Comparison of ENCODE assay signal across 15 mouse cellular contexts in genomic region chr2:35884296-35884695, GRCm38 (mm10).
DNase-seq lines count a peak whose midpoint lies in the region; ATAC-seq lines count a peak whose summit lies in the region.
"Had no signal": no experiment of that assay in that cellular context is flagged by ENCODE, and none has a peak within 500 bp of the region (broad histone marks: within the 10 kb centered on the region; RNA-seq: fewer than 3 reads in every experiment).

No protein-coding gene starts in this region.

- no peaks in the 10 kb centered on the region for H3K9me3 ChIP-seq in kidney, embryonic 15.5 days (replicated peaks)
- no peaks in the 10 kb centered on the region for H3K9me3 ChIP-seq in embryonic facial prominence, embryonic 10.5 days
- no peaks in the 10 kb centered on the region for H3K9me3 ChIP-seq in heart, embryonic 12.5 days (replicated peaks)
- H3K9me3 ChIP-seq: forebrain, embryonic 15.5 days; G1E had no signal

- no peaks in the 10 kb centered on the region for H3K36me3 ChIP-seq in kidney, embryonic 15.5 days
- no peaks in the 10 kb centered on the region for H3K36me3 ChIP-seq in embryonic facial prominence, embryonic 10.5 days (replicated peaks)
- H3K36me3 ChIP-seq in heart, embryonic 12.5 days = no peaks in the 10 kb centered on the region
- H3K36me3 ChIP-seq: forebrain, embryonic 15.5 days; G1E had no signal

- H3K27ac ChIP-seq in kidney, embryonic 15.5 days = no peak overlapping the region
- no peak overlapping the region for H3K27ac ChIP-seq in embryonic facial prominence, embryonic 10.5 days (replicated peaks)
- H3K27ac ChIP-seq in heart, embryonic 12.5 days (ENCODE audit: poor library complexity, severe bottlenecking) = no peak overlapping the region
- H3K27ac ChIP-seq: forebrain, embryonic 15.5 days had no signal

- no peak overlapping the region for H3K4me2 ChIP-seq in kidney, embryonic 15.5 days
- no peak overlapping the region for H3K4me2 ChIP-seq in heart, embryonic 12.5 days
- H3K4me2 ChIP-seq: forebrain, embryonic 15.5 days; heart, embryonic 11.5 days had no signal

- H3K4me3 ChIP-seq in kidney, embryonic 15.5 days (replicated peaks) = no peak overlapping the region
- H3K4me3 ChIP-seq in embryonic facial prominence, embryonic 10.5 days = no peak overlapping the region
- no peak overlapping the region for H3K4me3 ChIP-seq in heart, embryonic 12.5 days
- H3K4me3 ChIP-seq: forebrain, embryonic 15.5 days had no signal

- peaks cover 18% of the 10 kb centered on the region; the same call in 1 of the 2 replicates for H3K4me1 ChIP-seq in kidney, embryonic 15.5 days
- peaks cover 32% of the 10 kb centered on the region for H3K4me1 ChIP-seq in embryonic facial prominence, embryonic 10.5 days
- H3K4me1 ChIP-seq in heart, embryonic 12.5 days (replicated peaks) = peaks cover 32% of the 10 kb centered on the region

- H3K27me3 ChIP-seq in kidney, embryonic 15.5 days = peaks cover 7% of the 10 kb centered on the region; the same call in 1 of the 2 replicates
- H3K27me3 ChIP-seq in embryonic facial prominence, embryonic 10.5 days (replicated peaks; ENCODE audit: low read depth, poor library complexity, severe bottlenecking) = peaks cover 24% of the 10 kb centered on the region
- peaks cover 6% of the 10 kb centered on the region for H3K27me3 ChIP-seq in heart, embryonic 12.5 days (replicated peaks)
- H3K27me3 ChIP-seq: forebrain, embryonic 15.5 days had no signal

- DNase-seq in kidney, adult 11 months = peak; percentile 40
- DNase-seq in embryonic facial prominence, embryonic 10.5 days (ENCODE audit: low spot score) = peak; percentile 17
- DNase-seq in kidney, postnatal 14 days = peak; percentile 28
- DNase-seq in lung, postnatal 36 days = peak; percentile 67
- no peak for DNase-seq in layer of hippocampus, adult 8-10 months (ENCODE audit: low spot score in 2 of 2)
- DNase-seq in ovary, adult 18-20 months (ENCODE audit: low spot score) = no peak
- DNase-seq: adrenal gland, adult 8-10 months; cerebellum, adult 2 months; liver; midbrain, embryonic 14.5 days had no signal

- WGBS in kidney, embryonic 15.5 days = 30% methylated on average over 7 of the region's 7 CpGs
- WGBS in embryonic facial prominence, embryonic 10.5 days = 39% methylated on average over 7 of the region's 7 CpGs
- 17% methylated on average over 7 of the region's 7 CpGs for WGBS in heart, embryonic 12.5 days

- no peak for ATAC-seq in kidney, embryonic 15.5 days (replicated peaks; ENCODE audit: low FRiP score)
- ATAC-seq in heart, embryonic 12.5 days (ENCODE audit: insufficient number of reproducible peaks, low FRiP score) = no peak
- ATAC-seq: forebrain, embryonic 15.5 days had no signal

- no peak overlapping the region for H3K9ac ChIP-seq in kidney, embryonic 15.5 days
- no peak overlapping the region for H3K9ac ChIP-seq in heart, embryonic 12.5 days
- H3K9ac ChIP-seq: forebrain, embryonic 15.5 days had no signal

Comparison
In these comparisons a context has a peak if more than half of its experiments do, and no peak if none do; other contexts are left out.
1. DNase-seq: peak in kidney, adult 11 months (single experiment), embryonic facial prominence, embryonic 10.5 days (single experiment), kidney, postnatal 14 days (single experiment) and lung, postnatal 36 days (single experiment); none in layer of hippocampus, adult 8-10 months (0 of 2) and ovary, adult 18-20 months (single experiment).